Mouse (Mus musculus) heart, adult 2 months (tissue): ENCODE measurements around the gene Ccdc66. TPM values are rescaled to one million over a fixed set of nuclear protein-coding genes. Genes with fewer than 3 reads are reported as not detected.

Experiments
- DNase-seq, 2 experiments: peaks; one replicate each; pipeline ENCODE4 v3.0.0; 2021
- H3K27ac ChIP-seq: fragments of 200-600 bp; 2 replicates; pipeline ENCODE4 v1.8.1; 2022
- H3K27me3 ChIP-seq: fragments of 200-500 bp; 2 replicates; pipeline ENCODE4 v1.6.1; 2012; ENCODE audit warnings: mild to moderate bottlenecking, low read length, inconsistent platforms, mixed read lengths; ENCODE audit not compliant: control insufficient read depth, insufficient read depth
- H3K36me3 ChIP-seq: fragments of 200-500 bp; 2 replicates; pipeline ENCODE4 v1.6.1; 2012; ENCODE audit warnings: low read length, inconsistent platforms; ENCODE audit not compliant: control insufficient read depth, insufficient read depth
- H3K4me1 ChIP-seq: fragments of 200-500 bp; 2 replicates; pipeline ENCODE4 v1.6.1; 2011; ENCODE audit warnings: low read length; ENCODE audit not compliant: control insufficient read depth, insufficient read depth
- H3K4me3 ChIP-seq: fragments of 200-600 bp; 2 replicates; pipeline ENCODE4 v1.8.1; 2022
- H3K79me2 ChIP-seq: fragments of 200-500 bp; replicated peaks from 2 replicates; pipeline ENCODE4 v1.6.1; 2012; ENCODE audit warnings: mild to moderate bottlenecking, inconsistent platforms, low read length, moderate library complexity, mixed read lengths; ENCODE audit not compliant: control insufficient read depth, insufficient read depth
- H3K9ac ChIP-seq: fragments of 200-500 bp; 2 replicates; pipeline ENCODE4 v1.6.1; 2012; ENCODE audit warnings: low read depth, mild to moderate bottlenecking, control low read depth, inconsistent platforms, low read length, mixed read lengths
- CTCF ChIP-seq: fragments of 200-600 bp; IDR thresholded peaks from 2 replicates; pipeline ENCODE4 v1.8.1; 2022; ENCODE audit warnings: antibody characterized with exemption, mild to moderate bottlenecking, moderate library complexity
- EP300 ChIP-seq: fragments of 200-500 bp; IDR thresholded peaks from 2 replicates; pipeline ENCODE4 v1.6.1; 2011; ENCODE audit warnings: low read depth, low read length, control low read depth; ENCODE audit not compliant: insufficient read depth
- POLR2A ChIP-seq: fragments of 200-500 bp; IDR thresholded peaks from 2 replicates; pipeline ENCODE4 v1.6.1; 2011; ENCODE audit warnings: mild to moderate bottlenecking, low read depth, low read length, control low read depth; ENCODE audit not compliant: insufficient read depth
- WGBS: fragments of 180-500 bp; shearing (Covaris S2); methylation state at CpG from one replicate; pipeline ENCODE4 v1.1.7; 2018; 5-methylcytosine and 5-hydroxymethylcytosine counted together
- intact Hi-C: fragments of 180-260 bp; cut with DNase I; formaldehyde crosslinking; loops from one replicate; pipeline ENCODE4 v1.15.1; 2025
- polyA plus RNA-seq: library from polyadenylated mRNA; depleted of rRNA; stranded (reverse); fragments of >200 nt; gene quantifications from 2 replicates; pipeline ENCODE4 v1.2.3, GENCODE M21; 2012; rRNA removed
- total RNA-seq, 2 experiments: library from RNA; stranded (reverse); gene quantifications; 2 replicates each; pipeline ENCODE4 v1.2.3; 2021

Ccdc66 gene
- total and polyA plus RNA-seq, 3 experiments = 3.1 to 10.4 (median 10.0) TPM

DNA sequence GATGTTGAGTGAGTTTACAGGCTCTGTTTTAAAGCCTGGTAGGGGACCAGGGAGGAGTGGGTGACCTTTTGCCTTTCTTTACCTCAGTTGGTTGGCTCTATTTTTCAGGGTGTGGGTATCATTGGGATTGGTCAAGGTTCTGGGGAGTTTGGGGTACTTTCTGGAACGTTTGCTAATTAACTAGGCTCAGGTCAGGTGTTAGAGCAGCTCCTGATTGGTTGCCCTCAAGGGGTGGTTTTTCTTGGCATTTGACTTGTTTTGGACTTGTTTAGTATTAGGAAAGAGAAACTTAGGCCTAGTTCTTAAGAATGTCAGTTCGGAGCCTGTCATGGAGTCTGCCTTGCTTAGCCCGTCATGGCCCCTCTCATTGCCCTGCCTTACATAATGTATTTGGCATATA lies 71.4 kb downstream of the Ccdc66 start:
- DNase-seq = no peak
- Histone ChIP-seq H3K36me3 (peaks cover 17% of the 10 kb centered on the region), H3K9ac (no peak overlapping the region), H3K27ac (no peak overlapping the region), H3K4me3 (no peak overlapping the region), H3K4me1 (no peaks in the 10 kb centered on the region; the same call in 1 of the 2 replicates), H3K79me2 (no peaks in the 10 kb centered on the region), H3K27me3 (no peaks in the 10 kb centered on the region)
- no peak for TF ChIP-seq EP300
- TF ChIP-seq CTCF = no peak
- 89% methylated on average over 3 of the region's 3 CpGs for WGBS
- intact Hi-C loops = no loop called here

DNA sequence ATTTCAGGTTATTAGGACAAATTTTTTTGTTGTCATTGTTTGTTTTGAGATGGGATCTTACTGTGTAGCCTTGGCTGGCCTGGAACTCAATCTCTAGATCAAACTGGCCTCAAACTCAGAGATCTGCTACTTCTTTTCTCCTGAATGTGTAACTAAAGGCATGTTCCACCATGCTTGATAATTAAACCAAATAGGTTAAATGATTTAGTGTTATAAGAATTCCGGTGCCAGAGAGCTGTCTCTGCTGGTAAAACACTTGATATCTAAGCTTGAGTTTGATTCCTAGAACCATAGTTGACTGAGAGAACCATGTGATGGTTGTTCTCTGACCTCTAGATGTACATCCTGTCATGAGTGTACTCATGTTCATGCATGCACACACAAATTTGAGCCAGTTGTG lies 72.1 kb downstream of the Ccdc66 start:
- 96% methylated on average over 1 of the region's 1 CpGs for WGBS
- intact Hi-C loops = no loop called here

DNA sequence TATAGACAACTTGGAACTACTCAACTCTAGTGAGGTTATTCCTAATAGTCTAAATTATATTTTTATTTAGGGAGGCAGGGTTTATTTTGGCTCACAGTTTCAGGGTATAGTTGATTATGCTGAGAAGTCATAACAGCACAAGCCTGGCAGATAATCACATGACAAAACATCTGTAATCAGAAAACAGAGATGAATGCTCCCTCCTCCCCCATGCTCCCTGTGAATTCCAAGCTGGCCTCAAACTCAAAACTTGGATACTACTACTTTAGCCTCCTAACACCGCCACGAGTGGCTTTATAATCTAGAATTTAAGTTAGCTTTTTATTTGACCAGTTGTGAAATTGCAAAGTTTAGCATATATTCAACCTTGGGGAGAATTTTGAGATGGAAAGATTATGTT lies 76.2 kb downstream of the Ccdc66 start:
- Histone ChIP-seq H3K4me1 (peaks cover 1% of the 10 kb centered on the region; the same call in 1 of the 2 replicates), H3K4me3 (no peak overlapping the region), H3K27ac (no peak overlapping the region), H3K27me3 (no peaks in the 10 kb centered on the region), H3K9ac (no peak overlapping the region), H3K79me2 (no peaks in the 10 kb centered on the region), H3K36me3 (peaks cover 21% of the 10 kb centered on the region)
- TF ChIP-seq EP300 = no peak
- no peak for TF ChIP-seq CTCF
- no peak for TF ChIP-seq POLR2A
- 97% methylated on average over 2 of the region's 2 CpGs for WGBS
- no peak for DNase-seq
- intact Hi-C loops = no loop called here

More for the DNA sequence above, 72.1 kb downstream of the Ccdc66 start:
- DNase-seq = no peak
- H3K9ac ChIP-seq = no peak overlapping the region
- H3K79me2 ChIP-seq = no peaks in the 10 kb centered on the region
- H3K27ac ChIP-seq = no peak overlapping the region
- no peaks in the 10 kb centered on the region for H3K27me3 ChIP-seq
- no peaks in the 10 kb centered on the region; the same call in 1 of the 2 replicates for H3K4me1 ChIP-seq
- H3K4me3 ChIP-seq = no peak overlapping the region
- peaks cover 19% of the 10 kb centered on the region for H3K36me3 ChIP-seq
- TF ChIP-seq POLR2A = no peak
- no peak for TF ChIP-seq CTCF
- no peak for TF ChIP-seq EP300

Other genes starting within 250 kb of the Ccdc66 start
- 10 to 100 TPM in 1 of 2 experiments, 1 to 10 TPM in 1; 9.8 to 11.4 TPM for gene Fam208a, start 79.6 kb downstream of the Ccdc66 start, total RNA-seq
- 3.3 and 7.2 TPM in 2 replicates for gene Fam208a, start 79.6 kb downstream of the Ccdc66 start, polyA plus RNA-seq
- gene Erc2, start 114.0 kb upstream of the Ccdc66 start, total RNA-seq = under 1 TPM; 0.64 to 0.68 TPM
- gene Erc2, start 114.0 kb upstream of the Ccdc66 start, polyA plus RNA-seq = 0.49 and 0.50 TPM in 2 replicates